Mouse (Mus musculus) adrenal gland, adult 18-20 months (tissue): Measurements from ENCODE around the gene Midn. TPM values are rescaled to one million over a fixed set of nuclear protein-coding genes. Genes with fewer than 3 reads are reported as not detected.

ENCODE experiments used
- DNase-seq, 2 experiments: peaks; one replicate each; pipeline ENCODE4 v3.0.0; 2021 to 2022; ENCODE audit warnings: low spot score in 2 of 2
- total RNA-seq, 2 experiments: library from RNA; stranded (reverse); gene quantifications; 1 replicate in 1 of 2; 2 replicates in 1 of 2; pipeline ENCODE4 v1.2.3; 2021

Gene Midn
- total RNA-seq, 2 experiments from 2014 or later, result 64.8 to 82.0 TPM

DNA sequence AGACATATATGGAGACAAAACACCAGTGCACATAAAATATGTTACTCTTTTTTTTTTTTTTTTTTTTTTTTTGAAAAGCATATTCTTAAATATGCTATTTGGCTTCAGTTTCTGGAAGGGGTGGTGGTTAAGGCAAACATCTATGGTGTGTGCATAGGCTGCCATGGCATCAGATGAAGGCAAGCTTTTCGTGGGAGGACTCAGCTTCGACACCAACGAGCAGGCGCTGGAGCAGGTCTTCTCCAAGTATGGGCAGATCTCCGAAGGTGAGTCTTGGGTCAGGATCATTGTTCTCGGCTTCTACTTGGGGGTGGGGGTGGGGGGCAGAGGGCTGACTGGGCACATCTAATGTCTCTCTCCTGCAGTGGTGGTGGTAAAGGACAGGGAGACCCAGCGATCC is 21.6 kb downstream of the Midn start:
- no peak for DNase-seq

DNA sequence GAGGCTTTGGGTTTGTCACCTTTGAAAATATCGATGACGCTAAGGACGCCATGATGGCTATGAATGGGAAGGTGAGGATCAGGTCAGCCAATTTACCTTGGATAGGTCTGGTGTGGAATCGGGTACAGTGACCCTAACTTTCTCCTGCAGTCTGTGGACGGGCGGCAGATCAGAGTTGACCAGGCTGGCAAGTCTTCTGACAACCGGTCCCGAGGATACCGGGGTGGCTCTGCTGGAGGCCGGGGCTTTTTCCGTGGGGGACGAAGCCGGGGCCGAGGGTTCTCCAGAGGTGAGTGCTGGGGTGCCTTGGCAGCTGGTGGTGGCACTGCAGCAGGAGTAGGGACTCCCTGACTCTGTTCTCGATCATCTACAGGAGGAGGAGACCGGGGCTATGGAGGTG is 22.0 kb downstream of the Midn start:
- peak; percentile 8 to 34 for DNase-seq

GRCm38 (mm10) chr10:80170601-80171021 is 22.5 kb downstream of the Midn start:
- DNase-seq, result peak in 1 of 2 experiments; percentile 25

GRCm38 (mm10) chr10:80171252-80171651 is 23.2 kb downstream of the Midn start:
- no peak for DNase-seq

DNA sequence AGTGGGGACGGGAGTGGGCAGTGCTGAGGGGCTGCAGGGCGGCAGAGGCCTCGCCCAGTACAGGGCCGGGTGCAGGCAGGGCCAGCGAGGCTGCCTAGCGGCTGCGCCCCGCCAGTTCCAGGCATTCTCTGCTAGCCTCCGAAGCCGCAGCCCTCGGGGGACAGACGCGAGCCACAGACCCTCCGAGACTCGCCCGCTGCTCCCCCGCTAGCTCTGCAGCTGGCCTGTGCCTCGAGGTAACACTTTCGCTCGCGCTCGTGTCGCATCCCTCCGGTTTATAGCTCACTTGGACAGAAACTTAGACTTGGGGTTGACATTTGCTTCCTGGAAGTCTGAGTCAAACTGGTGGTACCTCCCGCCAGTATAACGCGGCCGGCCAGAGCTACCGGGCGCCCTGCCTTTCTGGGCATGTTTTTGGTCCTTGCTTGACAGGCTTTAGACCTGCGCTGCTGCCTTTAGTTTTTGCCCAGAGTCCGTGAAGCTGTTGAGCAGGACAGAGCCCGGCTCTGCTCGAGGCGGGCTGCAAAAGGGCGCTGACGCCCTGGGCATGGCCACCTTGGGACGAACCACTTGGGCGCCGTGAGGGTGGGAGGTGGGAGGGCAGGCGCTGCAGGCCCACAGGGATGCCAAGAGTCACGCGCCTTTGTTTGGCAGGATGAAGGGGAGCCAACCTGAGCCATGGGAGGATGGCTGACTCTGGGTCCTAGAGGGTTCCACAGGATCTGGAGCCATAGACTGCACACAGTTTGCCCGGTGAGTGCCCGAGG is 23.9 kb downstream of the Midn start:
- DNase-seq, result peak; percentile 18 to 32

DNA sequence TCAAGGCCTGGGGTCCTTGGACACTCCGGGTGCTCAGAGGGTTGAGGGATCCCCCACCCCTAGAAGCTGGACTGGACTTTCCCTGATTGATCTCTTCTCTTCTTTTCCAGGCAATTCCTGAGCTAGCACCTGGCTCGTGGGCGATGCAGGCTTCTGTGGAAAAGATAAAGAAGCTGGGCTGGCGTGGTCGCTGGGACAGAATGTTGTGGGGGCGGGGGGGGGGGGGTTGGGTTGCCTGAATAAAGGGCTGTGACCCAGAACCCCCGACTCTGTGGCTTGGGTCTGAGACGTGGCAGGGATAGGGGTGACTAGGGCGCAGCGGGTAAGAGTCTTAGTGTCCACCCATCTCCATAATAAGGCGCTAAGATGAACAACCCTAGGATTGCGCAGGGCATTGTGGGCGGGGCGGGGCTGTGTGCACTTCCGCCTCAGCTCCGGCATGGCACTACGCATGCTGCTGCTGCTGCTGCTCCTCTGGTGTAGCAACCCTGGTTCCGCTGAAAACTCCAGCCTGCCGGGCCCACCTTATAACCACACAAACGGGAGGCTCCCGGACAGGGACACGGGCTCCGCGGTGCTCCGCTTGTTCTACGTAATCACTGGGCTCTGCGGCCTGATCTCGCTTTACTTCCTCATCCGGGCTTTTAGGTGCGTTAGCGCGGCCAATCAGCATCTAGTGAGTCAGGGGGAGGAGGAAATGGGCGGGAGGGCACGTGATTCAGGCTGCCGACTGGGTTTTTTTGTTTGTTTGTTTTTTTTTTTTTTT is 24.6 kb downstream of the Midn start, which contains the start of gene 1600002K03Rik:
Gene 1600002K03Rik, plus strand, starts transcription at position 418 of the 766 bp plus-strand sequence.
- peak; percentile 78 to 87 for DNase-seq

DNA sequence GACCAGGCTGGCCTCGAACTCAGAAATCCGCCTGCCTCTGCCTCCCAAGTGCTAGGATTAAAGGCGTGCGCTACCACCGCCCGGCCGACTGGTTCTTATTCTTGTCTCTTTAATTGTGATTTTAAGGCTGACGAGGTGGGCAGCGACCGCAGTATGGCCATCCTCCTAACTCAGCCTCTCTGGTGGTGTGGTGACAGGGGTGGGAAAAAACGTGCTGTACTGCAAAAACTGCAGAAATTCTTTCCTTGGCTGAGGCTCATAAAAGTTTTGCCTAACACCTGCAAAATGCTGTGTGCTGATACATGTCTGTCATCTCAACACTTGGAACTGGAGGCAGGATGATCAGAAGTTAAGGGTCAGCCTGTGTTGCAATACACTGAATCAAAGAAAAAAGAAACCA is 25.3 kb downstream of the Midn start:
- DNase-seq, result peak in 1 of 2 experiments; percentile 15

- peak in 1 of 2 experiments; percentile 25 for DNase-seq
These were observed 26.0 kb downstream of the Midn start for GRCm38 (mm10) chr10:80173955-80174640.

DNA sequence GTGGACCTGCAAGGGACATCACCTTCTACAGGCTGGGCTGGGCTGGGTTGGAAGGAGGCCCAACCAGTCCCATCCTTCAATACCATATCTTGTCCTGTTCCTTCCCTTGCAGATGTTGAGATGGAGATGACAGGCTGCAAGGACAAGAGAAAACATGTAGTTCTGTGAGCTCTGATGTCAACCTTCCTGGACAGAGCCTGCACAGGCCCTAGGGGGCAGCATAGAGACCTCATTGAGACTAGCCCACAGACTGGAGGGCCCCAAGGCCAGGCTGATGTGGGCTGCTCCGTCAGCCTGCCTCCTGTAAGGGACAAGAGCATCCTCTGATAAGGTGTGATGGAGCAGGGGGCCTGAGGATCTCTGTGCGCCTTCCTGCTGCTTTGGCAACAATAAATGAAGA is 26.6 kb downstream of the Midn start:
- DNase-seq, result peak; percentile 22 to 42

- DNase-seq, result peak in 1 of 2 experiments; percentile 22
These were observed 27.6 kb downstream of the Midn start for GRCm38 (mm10) chr10:80175536-80176269.

GRCm38 (mm10) chr10:80176270-80176834 is 28.3 kb downstream of the Midn start:
- DNase-seq, result peak in 1 of 2 experiments; percentile 24

- DNase-seq, result peak in 1 of 2 experiments; percentile 65
These were observed 29.6 kb downstream of the Midn start for GRCm38 (mm10) chr10:80177441-80178279.

- peak; percentile 48 to 60 for DNase-seq
These were observed 31.3 kb downstream of the Midn start, which contains the start of gene Efna2 for GRCm38 (mm10) chr10:80179068-80180051. Gene Efna2 (plus strand): TSS chr10:80179482.

DNA sequence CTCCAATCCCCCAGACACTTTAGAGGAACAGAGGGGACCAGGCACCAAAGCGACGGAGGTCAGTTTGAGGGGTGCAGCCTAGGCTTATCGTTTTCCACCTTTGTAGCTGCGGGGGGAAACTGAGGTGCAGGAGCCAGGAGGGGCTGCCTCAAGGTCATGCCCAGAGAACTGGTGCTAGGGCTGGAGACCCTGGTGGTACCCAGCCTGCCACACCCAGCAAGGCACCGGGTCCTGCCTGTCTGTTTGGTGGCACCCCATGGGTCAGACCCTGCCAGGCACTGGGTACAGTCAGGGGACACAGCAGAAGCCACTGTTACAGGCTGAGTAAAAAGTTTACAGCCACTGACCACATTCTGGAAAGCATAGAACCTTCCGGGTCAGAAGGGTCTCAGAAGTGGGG is 32.2 kb downstream of the Midn start:
- no peak for DNase-seq

DNA sequence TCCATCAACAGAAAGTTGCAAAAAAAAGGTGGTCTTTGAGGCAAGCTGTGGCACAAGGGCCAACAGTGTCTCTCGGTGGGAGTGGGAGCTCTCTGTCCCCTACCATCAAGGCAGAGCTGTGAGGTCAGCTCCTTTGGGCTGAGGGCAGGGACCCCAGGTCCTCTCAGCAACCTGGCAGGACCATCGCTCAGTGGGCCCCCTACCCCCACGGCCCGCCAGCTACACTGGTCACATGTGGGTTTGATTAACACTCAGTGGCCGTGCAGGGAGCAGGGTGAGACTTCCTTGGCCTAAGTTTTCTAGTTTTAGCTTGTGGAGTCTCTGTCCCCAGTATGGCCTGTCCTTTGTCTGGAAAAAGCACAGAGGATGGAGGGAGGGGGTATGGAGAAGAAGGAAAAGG is 32.8 kb downstream of the Midn start:
- DNase-seq, result no peak

DNA sequence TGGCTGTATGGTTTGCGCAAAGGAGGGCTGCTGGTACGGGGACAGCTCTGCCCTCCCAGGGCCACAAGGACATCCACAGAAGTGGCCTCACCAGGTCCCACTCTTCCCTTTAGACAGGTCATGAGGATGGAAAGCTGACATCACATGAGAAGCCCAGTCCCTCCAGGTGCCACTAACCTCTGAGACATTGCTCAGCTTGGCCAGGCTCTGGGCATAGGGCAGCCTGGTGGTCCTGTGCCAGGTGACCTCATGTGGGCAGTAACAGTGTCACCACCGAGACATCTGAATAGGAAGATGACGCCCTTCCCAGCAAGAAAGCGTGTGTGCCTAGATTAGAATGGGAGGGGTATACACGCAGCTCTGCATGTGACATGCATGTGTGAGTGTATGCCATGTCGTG is 34.5 kb downstream of the Midn start:
- DNase-seq, result no peak

- DNase-seq, result no peak
These were observed 38.6 kb downstream of the Midn start for GRCm38 (mm10) chr10:80186649-80187048.

- DNase-seq, result no peak
These were observed 39.7 kb downstream of the Midn start for GRCm38 (mm10) chr10:80187739-80188138.
